8 mouse cellular contexts compared by ENCODE assay signal in genomic region chr9:66975239-66975645, GRCm38 (mm10). TPM values are rescaled to one million over a fixed set of nuclear protein-coding genes. Genes with fewer than 3 reads are reported as not detected.
DNase-seq lines count a peak whose midpoint lies in the region; ATAC-seq lines count a peak whose summit lies in the region.

Gene Lactb, minus strand, starts transcription at chr9:66975484.

- H3K27ac ChIP-seq in embryonic facial prominence, embryonic 14.5 days (replicated peaks; ENCODE audit: low read depth, low read length), result peak within 1 kb of the TSS; percentile 76
- H3K27ac ChIP-seq in kidney, embryonic 14.5 days (ENCODE audit: low read depth, low read length), result peak within 1 kb of the TSS; percentile 91
- peak within 1 kb of the TSS; percentile 86 for H3K27ac ChIP-seq in limb, embryonic 15.5 days

- H3K4me2 ChIP-seq in embryonic facial prominence, embryonic 14.5 days (ENCODE audit: low read depth, low read length), result peak within 1 kb of the TSS; percentile 64
- peak within 1 kb of the TSS; percentile 58 for H3K4me2 ChIP-seq in kidney, embryonic 14.5 days (replicated peaks; ENCODE audit: low read depth, low read length)
- peak within 1 kb of the TSS; percentile 73 for H3K4me2 ChIP-seq in limb, embryonic 15.5 days

- no peaks in the 10 kb centered on the region for H3K27me3 ChIP-seq in embryonic facial prominence, embryonic 14.5 days (replicated peaks; ENCODE audit: control insufficient read depth, insufficient read depth, low read length)
- no peaks in the 10 kb centered on the region for H3K27me3 ChIP-seq in kidney, embryonic 14.5 days (ENCODE audit: control insufficient read depth, insufficient read depth, low read length)
- no peaks in the 10 kb centered on the region for H3K27me3 ChIP-seq in limb, embryonic 15.5 days

- H3K4me3 ChIP-seq in embryonic facial prominence, embryonic 14.5 days (ENCODE audit: low read depth, low read length), result peak within 1 kb of the TSS; percentile 92
- peak within 1 kb of the TSS; percentile 78 for H3K4me3 ChIP-seq in kidney, embryonic 14.5 days (ENCODE audit: low read length)
- peak within 1 kb of the TSS; percentile 86 for H3K4me3 ChIP-seq in limb, embryonic 15.5 days

- H3K4me1 ChIP-seq in embryonic facial prominence, embryonic 14.5 days (ENCODE audit: control insufficient read depth, insufficient read depth, low read length), result peaks cover 8% of the 10 kb centered on the region; the same call in 1 of the 2 replicates
- H3K4me1 ChIP-seq in kidney, embryonic 14.5 days (ENCODE audit: control insufficient read depth, insufficient read depth, low read length), result no peaks in the 10 kb centered on the region
- H3K4me1 ChIP-seq in limb, embryonic 15.5 days, result peaks cover 5% of the 10 kb centered on the region

- DNase-seq in 3T3-L1 (ENCODE audit: low read depth, low spot score), result peak; percentile 91
- peak; percentile 88 to 90 for DNase-seq in adrenal gland, postnatal 4 days (ENCODE audit: low spot score in 2 of 2)
- peak; percentile 96 for DNase-seq in embryonic facial prominence, embryonic 14.5 days (ENCODE audit: low spot score)
- DNase-seq in heart, adult 8-10 months (ENCODE audit: low spot score), result peak; percentile 93
- peak; percentile 79 to 87 for DNase-seq in monocyte, adult 2 months (ENCODE audit: low read depth in 1 of 2, low spot score in 2 of 2)
- DNase-seq in spleen, postnatal 36 days (ENCODE audit: low spot score in 2 of 2), result peak; percentile 95 to 96

- peaks cover 10% of the 10 kb centered on the region; the same call in 1 of the 2 replicates for H3K36me3 ChIP-seq in embryonic facial prominence, embryonic 14.5 days (ENCODE audit: control insufficient read depth, insufficient read depth, low read length)
- peaks cover 9% of the 10 kb centered on the region for H3K36me3 ChIP-seq in kidney, embryonic 14.5 days (ENCODE audit: control insufficient read depth, insufficient read depth, low read length)
- peaks cover 3% of the 10 kb centered on the region; the same call in 1 of the 2 replicates for H3K36me3 ChIP-seq in limb, embryonic 15.5 days

- ATAC-seq in embryonic facial prominence, embryonic 14.5 days (ENCODE audit: low read depth), result peak; percentile 98
- ATAC-seq in kidney, embryonic 14.5 days (ENCODE audit: low FRiP score, low TSS enrichment), result peak; percentile 95
- peak; percentile 90 for ATAC-seq in limb, embryonic 15.5 days (ENCODE audit: insufficient number of reproducible peaks, low FRiP score, low TSS enrichment, low read depth)

- WGBS in embryonic facial prominence, embryonic 14.5 days, result 0% methylated on average over 10 of the region's 32 CpGs
- WGBS in kidney, embryonic 14.5 days, result 1% methylated on average over 30 of the region's 32 CpGs
- 0% methylated on average over 32 of the region's 32 CpGs for WGBS in limb, embryonic 15.5 days

- H3K9me3 ChIP-seq in embryonic facial prominence, embryonic 14.5 days (ENCODE audit: control insufficient read depth, low read length), result no peaks in the 10 kb centered on the region
- no peaks in the 10 kb centered on the region for H3K9me3 ChIP-seq in kidney, embryonic 14.5 days (ENCODE audit: control insufficient read depth, low read length)
- no peaks in the 10 kb centered on the region for H3K9me3 ChIP-seq in limb, embryonic 15.5 days

- H3K9ac ChIP-seq in embryonic facial prominence, embryonic 14.5 days (ENCODE audit: low read depth, low read length), result peak within 1 kb of the TSS; percentile 79
- H3K9ac ChIP-seq in kidney, embryonic 14.5 days (ENCODE audit: low read depth, low read length), result peak within 1 kb of the TSS; percentile 82
- peak within 1 kb of the TSS; percentile 67 for H3K9ac ChIP-seq in limb, embryonic 15.5 days

RNA-seq across cellular contexts. Expression of gene Lactb, which starts in this region (rescaled TPM):
- 10 to 100 TPM; 14.5 TPM for total RNA-seq in adrenal gland, postnatal 4 days (2021)
- 8.9 and 9.8 TPM in 2 replicates for polyA plus RNA-seq in embryonic facial prominence, embryonic 14.5 days (2014; fragmentation: Nextera tagmentation; extraction: Ambion mirVana)
- 10 to 100 TPM; 22.8 to 26.6 (median 23.5) TPM for total RNA-seq in heart, adult 8-10 months (2022)
- polyA plus RNA-seq in kidney, embryonic 14.5 days (2014; fragmentation: Nextera tagmentation; extraction: Ambion mirVana), result 20.6 and 23.4 TPM in 2 replicates
- 5.9 and 7.9 TPM in 2 replicates for polyA plus RNA-seq in limb, embryonic 15.5 days (2015; fragmentation: Nextera tagmentation; extraction: Ambion mirVana)

Comparison
In these comparisons a context has a peak if more than half of its experiments do, and no peak if none do; other contexts are left out.
1. Peak in every context shown above with its lines: DNase-seq, ATAC-seq, H3K4me3 ChIP-seq and H3K27ac ChIP-seq.